Mouse (Mus musculus): ENCODE data around the gene Isg20. TPM values are rescaled to one million over a fixed set of nuclear protein-coding genes. Genes with fewer than 3 reads are reported as not detected.
A peak's percentile ranks its signal among the peaks of the same experiment; 100 is the strongest.

Gene Isg20
- polyA plus RNA-seq, 1 experiment from 2014 or later = 0.49 TPM

GRCm38 (mm10) chr7:78893917-78894316, 19.3 kb upstream of the Isg20 start:
- H3K4me1 ChIP-seq (ENCODE audit: control insufficient read depth, insufficient read depth, low read length) = peaks cover 5% of the 10 kb centered on the region
- 89% methylated on average over 10 of the region's 10 CpGs for WGBS
- H3K4me2 ChIP-seq (ENCODE audit: low read depth) = no peak overlapping the region
- no peak overlapping the region for H3K9ac ChIP-seq (ENCODE audit: low read length)
- H3K27ac ChIP-seq (ENCODE audit: low read depth, low read length) = no peak overlapping the region
- H3K36me3 ChIP-seq (ENCODE audit: control insufficient read depth, insufficient read depth, low read length) = peaks cover 2% of the 10 kb centered on the region; the same call in 1 of the 2 replicates
- no peaks in the 10 kb centered on the region for H3K9me3 ChIP-seq (ENCODE audit: control insufficient read depth, low read length)
- ATAC-seq (ENCODE audit: insufficient read depth, low FRiP score, low TSS enrichment) (no peak), DNase-seq (ENCODE audit: low spot score) (no peak)
- H3K27me3 ChIP-seq (ENCODE audit: control insufficient read depth, insufficient read depth, low read length) = no peaks in the 10 kb centered on the region
- H3K4me3 ChIP-seq (ENCODE audit: low read depth, low read length) = no peak overlapping the region

- no peaks in the 10 kb centered on the region for H3K9me3 ChIP-seq (ENCODE audit: control insufficient read depth, low read length)
- H3K27me3 ChIP-seq (ENCODE audit: control insufficient read depth, insufficient read depth, low read length) = no peaks in the 10 kb centered on the region
- H3K36me3 ChIP-seq (ENCODE audit: control insufficient read depth, insufficient read depth, low read length) = peaks cover 2% of the 10 kb centered on the region; the same call in 1 of the 2 replicates
- 56% methylated on average over 13 of the region's 13 CpGs for WGBS
- peak overlapping the region; percentile 71 for H3K4me2 ChIP-seq (ENCODE audit: low read depth)
- no peak for ATAC-seq (ENCODE audit: insufficient read depth, low FRiP score, low TSS enrichment)
- H3K9ac ChIP-seq (ENCODE audit: low read length) = peak overlapping the region; percentile 42; the same call in 1 of the 2 replicates
- H3K27ac ChIP-seq (ENCODE audit: low read depth, low read length) = no peak overlapping the region
- DNase-seq (ENCODE audit: low spot score) = no peak
- H3K4me3 ChIP-seq (ENCODE audit: low read depth, low read length) = peak overlapping the region; percentile 88
- H3K4me1 ChIP-seq (ENCODE audit: control insufficient read depth, insufficient read depth, low read length) = peaks cover 5% of the 10 kb centered on the region
Observed at GRCm38 (mm10) chr7:78895021-78895652, 18.1 kb upstream of the Isg20 start.

- Histone ChIP-seq H3K27me3 (ENCODE audit: control insufficient read depth, insufficient read depth, low read length) (no peaks in the 10 kb centered on the region), H3K9ac (ENCODE audit: low read length) (peak within 1 kb of the TSS; percentile 76), H3K4me1 (ENCODE audit: control insufficient read depth, insufficient read depth, low read length) (peaks cover 5% of the 10 kb centered on the region), H3K9me3 (ENCODE audit: control insufficient read depth, low read length) (no peaks in the 10 kb centered on the region), H3K4me2 (ENCODE audit: low read depth) (peak within 1 kb of the TSS; percentile 71), H3K4me3 (ENCODE audit: low read depth, low read length) (peak within 1 kb of the TSS; percentile 88), H3K36me3 (ENCODE audit: control insufficient read depth, insufficient read depth, low read length) (peaks cover 2% of the 10 kb centered on the region; the same call in 1 of the 2 replicates), H3K27ac (ENCODE audit: low read depth, low read length) (no peak within 1 kb of the TSS)
- under 1% methylated on average over 53 of the region's 53 CpGs for WGBS
- ATAC-seq (ENCODE audit: insufficient read depth, low FRiP score, low TSS enrichment) (peak; percentile 98), DNase-seq (ENCODE audit: low spot score) (peak; percentile 96)
Observed at GRCm38 (mm10) chr7:78895653-78896333, 17.4 kb upstream of the Isg20 start, which contains the start of gene Aen. Gene Aen, plus strand, starts transcription at chr7:78895854.

DNA sequence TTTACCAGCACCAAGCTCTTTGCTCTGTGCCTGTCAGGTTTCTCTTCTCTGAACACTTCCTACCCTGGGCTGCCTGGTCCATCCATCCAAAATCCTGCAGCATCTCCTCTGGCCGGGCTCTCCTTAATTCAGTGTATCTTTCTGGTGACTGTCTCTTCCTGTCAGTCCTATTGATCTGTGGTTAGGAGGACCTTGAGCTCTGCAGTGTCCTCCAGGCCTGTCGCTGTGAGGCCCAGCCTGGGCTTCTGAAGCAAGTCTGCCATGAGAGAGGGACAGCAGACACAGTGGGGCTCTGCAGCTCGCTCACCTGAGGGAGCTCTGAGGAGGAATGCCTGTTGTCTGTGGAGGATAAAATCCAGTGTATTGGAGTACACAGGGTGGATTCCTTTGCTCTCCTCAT, 15.7 kb upstream of the Isg20 start:
- DNase-seq (ENCODE audit: low spot score) = no peak
- no peak overlapping the region for H3K4me3 ChIP-seq (ENCODE audit: low read depth, low read length)
- 87% methylated on average over 3 of the region's 3 CpGs for WGBS
- H3K4me2 ChIP-seq (ENCODE audit: low read depth) = no peak overlapping the region
- H3K9me3 ChIP-seq (ENCODE audit: control insufficient read depth, low read length) = no peaks in the 10 kb centered on the region
- ATAC-seq (ENCODE audit: insufficient read depth, low FRiP score, low TSS enrichment) = no peak
- H3K27me3 ChIP-seq (ENCODE audit: control insufficient read depth, insufficient read depth, low read length) = no peaks in the 10 kb centered on the region
- peaks cover 5% of the 10 kb centered on the region for H3K4me1 ChIP-seq (ENCODE audit: control insufficient read depth, insufficient read depth, low read length)
- no peak overlapping the region for H3K27ac ChIP-seq (ENCODE audit: low read depth, low read length)
- peaks cover 2% of the 10 kb centered on the region; the same call in 1 of the 2 replicates for H3K36me3 ChIP-seq (ENCODE audit: control insufficient read depth, insufficient read depth, low read length)
- H3K9ac ChIP-seq (ENCODE audit: low read length) = no peak overlapping the region

GRCm38 (mm10) chr7:78903174-78903870, 9.9 kb upstream of the Isg20 start:
- ATAC-seq (ENCODE audit: insufficient read depth, low FRiP score, low TSS enrichment) = no peak
- DNase-seq (ENCODE audit: low spot score) = no peak
- Histone ChIP-seq H3K4me3 (ENCODE audit: low read depth, low read length) (no peak overlapping the region), H3K9me3 (ENCODE audit: control insufficient read depth, low read length) (no peaks in the 10 kb centered on the region), H3K9ac (ENCODE audit: low read length) (no peak overlapping the region), H3K4me1 (ENCODE audit: control insufficient read depth, insufficient read depth, low read length) (no peaks in the 10 kb centered on the region), H3K36me3 (ENCODE audit: control insufficient read depth, insufficient read depth, low read length) (peaks cover 6% of the 10 kb centered on the region), H3K27me3 (ENCODE audit: control insufficient read depth, insufficient read depth, low read length) (no peaks in the 10 kb centered on the region), H3K4me2 (ENCODE audit: low read depth) (no peak overlapping the region), H3K27ac (ENCODE audit: low read depth, low read length) (no peak overlapping the region)
- WGBS = 93% methylated on average over 6 of the region's 6 CpGs

DNA sequence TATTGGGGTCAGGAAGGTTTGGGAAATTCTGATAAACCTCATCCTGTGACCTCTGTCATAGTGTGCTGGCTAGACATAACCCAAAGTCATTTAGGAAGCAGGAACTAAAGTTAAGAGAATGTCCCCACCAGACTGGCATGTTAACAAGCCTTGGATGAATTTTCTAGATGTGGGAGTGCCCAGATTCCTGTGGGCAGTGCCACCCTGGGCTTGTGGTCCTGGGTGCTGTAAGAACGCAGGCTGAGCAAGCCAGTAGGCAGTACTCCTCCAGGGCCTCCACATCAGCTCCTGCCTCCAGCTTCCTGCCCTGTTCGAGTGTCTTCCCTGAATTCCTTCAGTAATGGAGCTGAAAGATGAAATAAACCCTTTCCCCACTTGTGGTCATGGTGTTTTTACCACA, 9.0 kb upstream of the Isg20 start:
- H3K27ac ChIP-seq (ENCODE audit: low read depth, low read length) = no peak overlapping the region
- no peak overlapping the region for H3K9ac ChIP-seq (ENCODE audit: low read length)
- H3K4me2 ChIP-seq (ENCODE audit: low read depth) = no peak overlapping the region
- H3K4me3 ChIP-seq (ENCODE audit: low read depth, low read length) = no peak overlapping the region
- no peaks in the 10 kb centered on the region for H3K9me3 ChIP-seq (ENCODE audit: control insufficient read depth, low read length)
- peaks cover 4% of the 10 kb centered on the region for H3K36me3 ChIP-seq (ENCODE audit: control insufficient read depth, insufficient read depth, low read length)
- WGBS = 100% methylated on average over 2 of the region's 2 CpGs
- H3K4me1 ChIP-seq (ENCODE audit: control insufficient read depth, insufficient read depth, low read length) = no peaks in the 10 kb centered on the region
- ATAC-seq (ENCODE audit: insufficient read depth, low FRiP score, low TSS enrichment) (no peak), DNase-seq (ENCODE audit: low spot score) (no peak)
- H3K27me3 ChIP-seq (ENCODE audit: control insufficient read depth, insufficient read depth, low read length) = no peaks in the 10 kb centered on the region

DNA sequence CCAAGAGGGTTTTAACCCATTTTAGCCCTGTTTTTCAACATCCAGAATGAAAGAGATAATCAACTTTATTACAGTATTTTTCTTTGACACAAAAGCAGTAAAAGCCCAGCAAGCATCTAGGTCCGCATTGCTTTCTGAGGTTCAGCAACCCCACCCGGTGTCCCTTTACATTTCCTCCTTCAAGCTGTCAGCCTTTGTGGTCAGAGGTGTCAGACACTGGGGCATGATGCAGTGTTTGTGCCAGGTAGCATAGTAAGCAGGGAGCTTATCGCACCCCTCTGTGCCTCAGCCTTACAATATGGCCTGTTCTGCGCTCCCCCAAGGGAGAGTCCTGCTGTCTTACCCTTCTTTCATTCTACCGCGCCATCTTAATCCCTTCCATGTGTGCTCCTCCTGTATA, 4.2 kb upstream of the Isg20 start:
- H3K27me3 ChIP-seq (ENCODE audit: control insufficient read depth, insufficient read depth, low read length) = no peaks in the 10 kb centered on the region
- H3K4me1 ChIP-seq (ENCODE audit: control insufficient read depth, insufficient read depth, low read length) = peaks cover 9% of the 10 kb centered on the region; the same call in 1 of the 2 replicates
- ATAC-seq (ENCODE audit: insufficient read depth, low FRiP score, low TSS enrichment) = no peak
- H3K9me3 ChIP-seq (ENCODE audit: control insufficient read depth, low read length) = no peaks in the 10 kb centered on the region
- no peak overlapping the region for H3K27ac ChIP-seq (ENCODE audit: low read depth, low read length)
- H3K4me2 ChIP-seq (ENCODE audit: low read depth) = no peak overlapping the region
- H3K36me3 ChIP-seq (ENCODE audit: control insufficient read depth, insufficient read depth, low read length) = peaks cover 2% of the 10 kb centered on the region
- DNase-seq (ENCODE audit: low spot score) = no peak
- no peak overlapping the region for H3K9ac ChIP-seq (ENCODE audit: low read length)
- no peak overlapping the region for H3K4me3 ChIP-seq (ENCODE audit: low read depth, low read length)
- WGBS = 90% methylated on average over 6 of the region's 6 CpGs

DNA sequence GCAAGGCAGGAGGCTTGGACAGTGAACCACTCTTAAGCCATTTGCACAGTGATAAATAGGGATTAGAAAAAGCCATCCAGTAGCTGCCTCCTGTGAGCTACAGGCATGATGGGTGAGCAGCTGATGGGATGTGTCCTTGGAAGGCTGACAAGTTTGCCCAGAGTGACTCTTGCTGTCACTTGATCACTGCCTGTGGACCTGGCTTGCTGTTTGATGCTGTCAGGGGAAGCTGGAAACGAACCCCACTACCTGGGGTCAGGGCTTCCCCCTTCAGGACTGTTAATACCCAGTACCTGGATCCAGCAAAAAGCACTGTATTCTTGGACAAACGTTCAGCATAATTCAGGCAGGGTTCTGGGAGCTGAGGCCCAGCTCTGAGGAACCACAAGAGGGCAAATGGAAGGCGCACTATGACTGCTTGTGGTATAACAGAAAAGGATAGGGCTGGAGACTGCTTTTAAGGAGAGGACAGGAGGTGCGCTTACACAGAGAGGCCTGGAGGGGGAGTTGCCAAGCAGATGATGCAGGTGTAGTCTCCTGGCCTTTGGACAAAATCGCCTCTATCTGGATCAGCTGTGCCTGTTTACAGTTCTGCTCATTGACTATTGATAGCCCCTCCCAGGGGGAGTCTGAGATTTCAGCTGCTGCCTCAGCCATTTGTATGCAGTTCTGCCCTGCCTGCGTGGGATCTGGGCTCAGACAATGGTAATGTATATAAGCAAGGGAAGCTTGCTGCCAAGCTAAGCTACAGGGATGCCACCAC, 2.7 kb upstream of the Isg20 start:
- ATAC-seq (ENCODE audit: insufficient read depth, low FRiP score, low TSS enrichment) = peak; percentile 21; the same call in 1 of the 2 replicates
- no peak overlapping the region for H3K27ac ChIP-seq (ENCODE audit: low read depth, low read length)

More for the DNA sequence above, 2.7 kb upstream of the Isg20 start:
- H3K4me2 ChIP-seq (ENCODE audit: low read depth) = no peak overlapping the region
- 42% methylated on average over 6 of the region's 6 CpGs for WGBS
- no peaks in the 10 kb centered on the region for H3K9me3 ChIP-seq (ENCODE audit: control insufficient read depth, low read length)
- peak; percentile 34 for DNase-seq (ENCODE audit: low spot score)
- no peaks in the 10 kb centered on the region for H3K27me3 ChIP-seq (ENCODE audit: control insufficient read depth, insufficient read depth, low read length)
- no peak overlapping the region for H3K9ac ChIP-seq (ENCODE audit: low read length)
- H3K4me1 ChIP-seq (ENCODE audit: control insufficient read depth, insufficient read depth, low read length) = peaks cover 9% of the 10 kb centered on the region; the same call in 1 of the 2 replicates
- H3K4me3 ChIP-seq (ENCODE audit: low read depth, low read length) = no peak overlapping the region
- peaks cover 2% of the 10 kb centered on the region; the same call in 1 of the 2 replicates for H3K36me3 ChIP-seq (ENCODE audit: control insufficient read depth, insufficient read depth, low read length)
